Mouse (Mus musculus) v-Abl transformed pro-B cells (cell line): ENCODE measurements at regions not wholly inside any gene's neighbourhood (a gene's known extent, or its start where the extent isn't known, plus 50 kb on each side); places are given as distances from the start of the nearest gene placed in this dataset.

ENCODE experiments used
- in situ Hi-C, 2 experiments: fragments of 400-800 bp; cut with MboI; formaldehyde crosslinking; loops; one replicate each; pipeline ENCODE4 v1.15.1; 2025; ENCODE audit not compliant: unreplicated experiment in 2 of 2

DNA sequence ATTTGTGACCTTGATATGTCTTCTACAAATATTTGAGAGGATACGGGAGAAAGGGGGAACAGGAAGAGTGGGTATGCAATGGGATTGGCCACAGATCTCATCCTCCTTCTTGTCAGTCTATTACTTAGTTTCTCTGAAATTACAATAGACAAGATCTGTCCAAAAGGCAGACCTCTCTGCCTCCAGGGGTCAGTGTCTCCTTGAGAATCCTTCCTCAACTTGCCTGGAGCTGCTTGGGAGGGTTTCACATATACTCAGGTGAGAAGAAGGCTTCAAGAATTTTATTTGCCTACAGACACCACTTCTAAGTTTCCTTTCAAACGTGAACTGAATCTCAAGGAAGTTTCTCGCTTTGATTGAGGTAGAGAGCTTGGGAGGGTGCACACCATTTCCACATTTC lies 575.0 kb upstream of the Fam241a start:
- in situ Hi-C loops, result loop anchor here in 1 of 2 experiments (10.0 kb wide), 1 partner anchor 734 kb away; no protein-coding TSS in a partner anchor

DNA sequence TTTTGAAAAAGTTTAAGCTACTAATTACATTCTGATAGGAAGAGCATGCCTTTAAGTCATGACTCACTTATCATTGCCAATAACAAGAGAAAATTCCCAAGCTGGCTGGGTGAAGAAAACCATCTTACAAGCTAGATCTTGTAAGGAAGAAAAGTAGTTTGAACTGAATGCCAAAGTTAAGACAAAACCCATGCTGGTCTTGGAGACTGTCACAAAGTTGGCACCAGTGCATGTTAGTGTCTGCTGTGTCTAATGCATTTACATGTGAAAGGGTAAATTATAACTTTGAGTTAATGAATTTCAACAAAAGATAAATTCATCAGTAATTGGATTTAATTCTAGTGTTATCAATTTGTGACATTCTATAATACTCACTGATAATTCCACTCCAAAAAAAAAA lies 533.6 kb upstream of the Fam241a start:
- in situ Hi-C loops, result no loop called here

DNA sequence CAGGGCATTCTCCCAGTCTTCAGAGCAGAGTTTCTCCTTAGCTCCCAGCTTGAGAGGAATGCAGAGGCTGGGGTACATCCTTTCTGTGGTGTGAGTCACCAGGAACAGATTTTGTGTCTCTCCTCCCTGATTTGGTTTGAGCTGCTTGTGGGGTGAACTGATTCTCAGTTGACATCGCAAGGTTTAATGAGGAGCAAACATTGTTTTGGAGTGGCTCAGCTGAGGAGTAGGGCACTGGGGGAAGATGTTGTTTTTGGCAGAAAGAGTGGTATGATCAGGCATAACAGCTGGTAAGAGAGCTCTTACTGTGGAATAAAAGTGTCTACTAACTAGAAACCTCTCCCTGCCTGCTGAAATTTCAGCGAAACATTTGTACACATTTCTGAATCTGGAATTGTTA lies 519.4 kb upstream of the Fam241a start:
- in situ Hi-C loops, result loop anchor here in 1 of 2 experiments (10.0 kb wide), 1 partner anchor 191 kb away; no protein-coding TSS in a partner anchor

DNA sequence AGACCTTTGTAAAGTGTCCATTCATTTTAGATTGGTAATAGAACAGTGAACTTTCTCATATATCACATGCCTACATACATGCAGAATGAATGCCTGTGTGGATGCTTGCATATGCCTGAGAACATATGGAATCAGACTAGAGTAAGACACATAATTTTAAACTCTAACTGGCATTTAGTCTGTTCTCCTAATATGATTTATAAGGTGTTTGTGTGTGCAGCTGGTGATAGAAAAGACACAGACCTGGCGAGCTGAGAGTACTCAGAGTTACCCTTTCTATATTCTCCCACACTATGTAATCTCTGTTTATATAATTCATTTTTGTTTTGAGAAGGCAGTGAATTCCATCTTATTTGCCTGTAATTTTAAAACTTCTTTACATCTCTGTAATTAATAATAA lies 517.4 kb upstream of the Fam241a start:
- in situ Hi-C loops, result loop anchor here in 1 of 2 experiments (10.0 kb wide), 1 partner anchor 189 kb away; no protein-coding TSS in a partner anchor

DNA sequence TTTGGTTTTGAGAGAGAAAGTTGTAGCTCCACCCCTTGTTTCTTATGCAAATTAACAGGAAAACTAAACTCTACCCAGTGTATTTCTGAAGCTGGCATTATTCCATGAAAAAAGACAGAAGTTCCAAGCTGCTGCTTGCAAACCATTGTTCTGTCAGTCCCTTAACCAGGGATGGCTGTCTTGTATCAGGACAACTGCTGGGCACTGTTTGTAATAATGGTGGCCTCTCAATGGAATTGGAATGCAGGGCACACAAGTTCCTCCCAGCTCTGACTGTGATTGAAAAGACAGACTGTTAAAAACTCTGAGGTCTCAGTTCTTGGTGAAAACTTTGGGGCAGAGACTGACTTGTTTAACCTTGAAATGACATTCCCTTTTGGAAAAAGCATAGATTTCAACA lies 516.0 kb upstream of the Fam241a start:
- in situ Hi-C loops, result loop anchor here in 1 of 2 experiments (10.0 kb wide), 1 partner anchor 187 kb away; no protein-coding TSS in a partner anchor

DNA sequence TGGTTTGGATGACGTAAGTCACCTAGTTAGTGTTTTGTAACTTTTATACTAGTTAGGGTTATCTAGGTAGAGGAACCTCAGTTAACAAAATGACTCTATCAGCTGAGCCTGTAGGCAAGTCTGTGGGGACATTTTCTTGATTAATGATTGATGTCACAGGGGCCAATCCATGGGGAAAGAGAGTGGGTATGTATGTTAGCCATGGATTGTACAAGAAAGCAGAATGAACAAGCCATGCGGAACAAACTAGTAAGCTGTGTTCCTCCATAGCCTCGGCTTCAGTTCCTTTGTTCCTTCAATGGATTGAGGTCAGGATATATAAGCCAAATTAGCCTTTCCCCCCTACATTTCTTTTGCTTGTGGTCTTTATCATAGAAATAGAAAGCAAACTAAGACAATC lies 498.7 kb upstream of the Fam241a start:
- in situ Hi-C loops, result no loop called here

DNA sequence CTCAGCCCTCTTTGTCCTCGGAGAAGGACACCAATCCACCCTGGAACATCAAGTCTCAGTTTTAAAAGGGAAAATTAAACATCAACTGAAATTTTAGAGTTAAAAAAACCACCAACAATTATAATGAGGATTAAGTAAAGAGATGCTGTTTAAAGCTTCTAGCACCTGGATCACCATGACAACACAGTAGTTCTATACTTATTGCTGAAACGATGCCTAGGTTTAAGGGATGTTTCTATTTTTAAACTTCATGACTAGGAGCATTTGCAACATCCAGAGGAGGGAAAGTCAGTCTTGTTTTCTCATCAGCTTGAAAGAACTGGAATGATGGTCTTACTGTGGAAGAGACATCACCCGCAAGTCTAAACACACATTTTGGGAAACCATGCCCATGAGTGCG lies 484.5 kb upstream of the Fam241a start:
- in situ Hi-C loops, result no loop called here

DNA sequence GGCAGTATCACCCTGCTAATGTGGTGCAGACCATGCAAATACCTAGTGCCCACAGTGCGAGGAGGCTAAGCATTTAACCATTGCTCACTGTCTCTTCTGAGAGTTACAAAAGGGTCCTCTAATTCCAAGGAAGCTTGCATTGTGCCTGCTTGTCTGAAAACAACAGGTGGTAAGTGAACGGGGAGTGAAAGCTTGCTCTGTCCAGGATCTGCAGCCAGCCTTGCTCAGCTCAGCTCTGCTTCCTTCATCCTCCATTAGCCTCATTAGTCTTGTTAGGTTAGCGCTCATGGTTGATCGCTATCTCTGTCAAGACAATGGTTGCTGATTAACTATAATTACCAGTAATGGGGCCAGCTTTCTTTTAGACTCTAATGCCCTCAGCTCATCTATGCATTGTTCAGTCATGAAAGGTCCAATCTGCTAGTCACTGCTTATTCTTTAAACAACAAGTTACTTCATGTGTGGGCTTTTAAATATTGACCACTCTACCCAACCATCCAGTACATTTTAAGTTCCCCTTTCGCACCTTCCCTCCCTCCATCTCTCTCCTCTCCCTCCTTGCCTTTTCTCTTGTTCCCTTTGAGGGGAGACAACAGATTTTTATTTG lies 473.5 kb upstream of the Fam241a start:
- in situ Hi-C loops, result no loop called here

DNA sequence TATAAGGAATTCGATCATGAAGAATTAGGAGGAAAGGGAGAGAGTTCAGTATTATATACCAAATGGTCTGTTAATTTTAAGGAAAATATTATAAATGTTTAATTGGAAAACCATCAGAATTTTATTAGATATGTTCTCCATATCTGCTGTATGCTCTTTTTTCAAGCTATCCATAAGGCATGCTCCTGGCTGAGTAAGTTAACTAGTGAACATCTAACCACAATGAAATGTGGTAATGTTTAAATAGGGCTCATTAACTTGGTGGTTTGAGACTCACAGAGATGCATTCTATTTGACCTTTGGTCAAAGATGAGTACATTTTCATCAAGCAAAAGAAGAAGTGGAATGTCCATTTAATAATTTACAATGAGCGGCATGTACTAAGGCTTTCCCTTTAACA lies 466.2 kb upstream of the Fam241a start:
- in situ Hi-C loops, result no loop called here

DNA sequence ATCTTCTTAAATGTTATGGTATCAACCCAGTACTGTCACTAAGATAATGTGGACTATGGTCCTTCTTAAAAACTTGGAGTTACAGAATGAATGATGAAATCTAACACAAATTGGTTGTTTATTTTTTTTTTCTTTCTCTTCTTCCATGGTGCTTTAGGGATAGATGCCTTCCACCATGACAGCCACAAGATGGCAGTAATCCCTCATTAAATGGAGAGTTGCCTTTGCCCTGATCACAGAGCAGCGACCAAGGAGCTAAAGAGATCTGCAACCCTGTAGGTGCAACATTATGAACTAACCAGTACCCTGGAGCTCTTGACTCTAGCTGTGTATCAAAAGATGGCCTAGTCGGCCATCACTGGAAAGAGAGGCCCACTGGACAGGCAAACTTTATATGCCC lies 453.0 kb upstream of the Fam241a start:
- in situ Hi-C loops, result loop anchor here (5.0 to 25.0 kb wide), 6 partner anchors 612 to 1726 kb away; partner anchors contain the start of gene Pitx2 (in 1 of the 2)

DNA sequence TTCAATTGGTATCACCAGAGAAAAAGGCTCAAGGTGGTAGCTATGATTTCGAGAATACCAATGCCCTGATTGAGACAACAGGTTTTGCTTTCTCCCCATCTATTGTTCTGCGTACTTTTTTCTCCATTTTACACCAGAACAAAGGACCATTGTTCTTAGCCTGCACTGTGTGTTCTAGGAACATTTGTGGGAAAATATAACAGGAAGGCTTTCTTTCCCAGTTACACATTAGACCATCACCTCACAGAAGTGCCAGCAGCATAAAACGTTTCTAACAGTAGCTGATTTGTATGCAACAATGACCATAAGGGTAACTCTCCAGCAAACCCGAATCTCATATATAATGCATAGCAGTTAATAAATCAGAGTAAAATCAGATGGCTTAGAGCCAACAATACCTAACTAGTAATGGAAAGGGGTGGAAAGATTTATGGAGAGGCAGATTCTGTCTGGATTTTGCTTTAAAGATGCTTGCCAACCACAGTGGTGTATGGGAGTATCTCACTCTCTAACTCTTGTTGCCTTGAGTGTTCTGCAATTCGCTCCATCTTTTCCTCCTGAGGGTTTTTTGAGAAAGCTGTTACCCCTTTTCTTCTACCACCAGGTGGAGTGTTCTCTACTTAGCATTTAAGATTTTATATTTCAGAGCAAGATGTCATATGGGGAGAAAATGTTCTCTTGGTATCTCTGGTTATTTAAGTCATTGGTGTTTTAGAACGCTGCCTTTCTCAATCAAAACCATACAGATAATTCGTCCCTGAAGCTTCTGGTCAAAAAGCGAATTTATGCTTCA lies 451.9 kb upstream of the Fam241a start:
- in situ Hi-C loops, result loop anchor here (5.0 to 25.0 kb wide), 6 partner anchors 611 to 1727 kb away; partner anchors contain the start of gene Pitx2 (in 1 of the 2)

DNA sequence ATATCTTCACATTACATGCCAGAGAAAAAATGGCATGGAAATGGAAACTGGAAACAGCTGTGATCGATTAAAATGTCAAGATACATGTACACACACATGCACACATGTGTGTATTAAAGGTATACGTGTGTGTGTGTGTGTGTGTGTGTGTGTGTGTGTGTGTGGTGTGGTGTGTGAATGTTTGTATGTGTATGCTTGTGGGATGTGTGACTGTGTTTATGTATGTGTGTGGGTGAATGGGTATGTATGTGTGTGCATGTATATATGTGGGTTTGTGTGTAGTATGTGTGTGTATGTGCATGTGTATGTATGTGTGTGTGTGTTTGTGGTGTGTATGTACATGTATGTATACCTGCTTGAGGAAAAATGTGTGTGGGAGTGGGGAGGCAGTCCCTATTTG lies 441.4 kb upstream of the Fam241a start:
- in situ Hi-C loops, result loop anchor here in 1 of 2 experiments (10.0 to 25.0 kb wide), 2 partner anchors 600 to 713 kb away; no protein-coding TSS in a partner anchor

DNA sequence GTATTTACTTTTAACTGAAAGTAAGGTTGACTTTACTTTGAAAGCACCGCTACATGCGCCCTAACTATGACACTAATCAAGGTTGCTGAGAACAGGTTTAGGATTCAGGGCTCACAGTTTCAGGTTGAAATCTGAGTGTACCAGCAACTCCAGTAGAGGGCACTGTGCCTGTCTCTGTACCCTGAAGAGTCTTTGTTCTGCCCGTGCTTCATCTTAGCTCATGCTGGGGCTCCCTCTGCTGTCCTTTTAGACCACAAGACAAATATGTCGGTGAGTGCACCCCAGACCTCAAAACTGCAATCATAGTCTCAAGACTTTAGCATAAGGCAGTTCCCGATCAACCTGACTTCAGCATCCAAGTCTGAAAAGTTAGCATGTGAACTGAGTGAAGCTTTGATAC lies 440.9 kb upstream of the Fam241a start:
- in situ Hi-C loops, result loop anchor here in 1 of 2 experiments (10.0 to 25.0 kb wide), 2 partner anchors 600 to 712 kb away; no protein-coding TSS in a partner anchor

DNA sequence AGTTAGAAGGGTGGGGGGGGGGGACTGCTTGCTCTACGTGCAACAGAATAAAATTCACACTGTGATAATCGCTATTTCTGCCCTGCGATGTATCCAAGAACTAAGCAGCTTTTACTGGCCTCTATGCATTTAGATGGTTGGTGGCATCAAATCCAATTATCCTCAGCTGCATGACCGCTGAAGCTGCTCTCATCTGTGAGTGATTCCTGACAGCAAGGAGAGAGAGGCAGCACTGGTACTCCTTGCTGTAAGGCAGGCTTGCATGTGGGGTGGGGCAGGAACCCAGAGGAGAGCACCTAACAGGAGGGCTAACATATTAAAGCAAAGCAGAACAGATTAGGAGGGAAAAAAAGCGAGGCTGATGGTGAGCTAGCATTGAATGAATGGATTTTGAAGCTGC lies 431.6 kb upstream of the Fam241a start:
- in situ Hi-C loops, result loop anchor here in 1 of 2 experiments (25.0 kb wide), 1 partner anchor 590 kb away; no protein-coding TSS in a partner anchor

DNA sequence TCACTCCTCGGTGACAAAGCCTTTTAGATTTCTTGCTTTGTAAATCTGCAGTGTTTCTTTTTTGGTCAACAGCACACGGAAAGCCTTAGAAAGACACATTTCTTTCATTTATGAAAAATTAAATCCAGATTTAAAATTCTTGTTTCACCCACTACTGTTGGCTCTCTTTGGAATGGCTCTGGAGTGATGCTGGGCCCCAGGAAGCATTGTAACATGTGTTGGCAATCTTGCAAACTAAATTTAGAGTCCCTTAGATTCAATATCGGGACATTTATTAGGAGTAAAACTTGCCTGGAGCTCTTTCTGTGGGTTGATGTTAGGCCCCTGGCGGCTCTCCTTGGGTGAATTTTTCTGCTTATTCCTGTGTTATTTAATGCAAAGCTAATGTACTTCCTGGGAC lies 405.2 kb upstream of the Fam241a start:
- in situ Hi-C loops, result no loop called here

DNA sequence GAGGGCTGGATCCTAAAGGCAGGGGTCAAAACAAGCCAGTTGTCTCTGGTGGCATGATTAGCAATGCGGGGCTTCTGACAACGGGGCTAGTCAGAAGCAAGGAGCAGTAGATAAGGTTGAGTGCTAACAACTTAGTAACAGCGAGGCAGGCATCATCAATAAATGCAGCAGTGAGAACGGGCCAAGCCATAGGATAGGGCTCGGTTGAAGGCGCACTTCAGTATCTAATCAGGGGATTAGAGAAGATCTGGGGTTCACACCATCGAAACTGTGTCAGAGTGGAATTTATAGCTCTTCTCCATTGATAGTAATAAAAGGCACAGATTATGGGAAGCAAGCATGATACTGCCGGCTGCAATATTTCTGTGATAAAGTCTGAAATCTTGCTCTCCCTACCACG lies 402.0 kb upstream of the Fam241a start:
- in situ Hi-C loops, result no loop called here

DNA sequence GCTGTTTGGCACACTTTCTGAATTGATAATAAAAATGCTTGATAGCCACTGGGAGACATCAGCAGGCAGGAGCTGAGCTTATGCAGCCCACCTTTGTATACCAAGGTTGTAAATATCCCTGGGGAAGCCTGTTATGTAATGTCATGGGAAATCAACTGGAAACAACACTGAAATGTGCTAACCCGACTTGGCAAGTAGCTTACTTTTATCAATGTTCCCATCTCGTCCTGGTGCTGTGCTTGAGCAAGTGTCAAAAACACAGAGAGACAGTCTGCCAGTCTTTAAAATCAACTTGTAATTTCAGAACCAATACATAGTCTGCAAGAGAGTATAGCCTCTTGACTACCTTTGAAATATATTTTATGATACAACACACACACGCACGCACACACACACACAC lies 391.7 kb upstream of the Fam241a start:
- in situ Hi-C loops, result no loop called here

DNA sequence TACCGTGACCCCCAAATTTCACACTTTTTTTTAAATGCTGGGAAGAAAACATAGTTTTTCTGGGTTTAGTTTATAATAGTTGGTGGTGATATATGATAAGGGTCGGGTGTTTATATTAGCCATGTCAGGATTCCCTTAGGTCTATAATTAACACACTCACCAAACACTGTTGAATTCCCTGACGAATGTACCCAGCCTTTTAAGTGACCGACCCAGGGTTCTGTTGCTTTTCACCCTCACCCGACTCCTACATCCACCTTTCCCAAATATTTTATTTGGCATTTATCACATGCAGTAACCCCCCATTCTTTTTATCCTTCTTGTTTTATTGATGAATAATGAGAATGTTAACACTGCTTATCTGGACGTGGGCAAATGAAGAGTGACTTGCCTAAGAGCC lies 389.1 kb upstream of the Fam241a start:
- in situ Hi-C loops, result no loop called here

DNA sequence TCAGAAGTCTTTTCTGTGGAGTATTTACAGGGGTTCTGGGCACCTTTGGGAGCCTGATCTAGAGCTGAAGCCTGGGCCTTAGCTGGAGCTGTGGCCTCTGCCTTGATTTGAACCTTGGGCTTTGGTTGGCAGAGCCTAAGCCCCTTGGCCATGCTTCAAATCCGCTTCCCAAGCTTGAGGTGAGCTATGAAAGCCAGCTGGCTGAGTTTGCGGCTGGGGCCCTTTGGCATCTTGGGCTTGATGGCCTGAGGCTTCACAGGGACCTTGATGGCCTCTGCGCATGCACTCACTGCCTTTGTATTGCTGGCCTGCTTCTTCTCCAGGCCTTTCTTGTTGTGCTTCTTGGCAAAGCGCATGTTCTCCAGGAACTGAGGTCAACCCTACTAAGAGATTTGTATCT lies 384.5 kb upstream of the Fam241a start:
- in situ Hi-C loops, result no loop called here

DNA sequence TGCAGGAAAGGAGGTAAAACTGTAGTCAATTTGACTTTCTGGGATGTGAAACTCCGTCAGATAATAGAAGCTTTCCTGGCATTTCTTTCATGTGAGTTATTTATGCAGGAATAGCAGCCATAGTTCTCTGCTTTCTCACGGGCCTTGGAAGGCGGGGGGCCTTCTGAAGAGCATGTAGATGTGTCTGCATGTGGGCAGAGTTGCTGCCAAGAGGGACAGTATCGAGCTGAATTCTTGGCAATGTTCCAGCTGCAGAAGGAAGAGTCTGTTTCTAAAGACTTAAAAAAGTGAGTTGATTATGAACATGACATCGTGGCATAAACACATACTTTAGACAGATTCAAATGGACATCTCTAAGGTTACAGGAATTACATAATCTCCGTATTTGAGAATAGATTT lies 374.5 kb upstream of the Fam241a start:
- in situ Hi-C loops, result no loop called here

DNA sequence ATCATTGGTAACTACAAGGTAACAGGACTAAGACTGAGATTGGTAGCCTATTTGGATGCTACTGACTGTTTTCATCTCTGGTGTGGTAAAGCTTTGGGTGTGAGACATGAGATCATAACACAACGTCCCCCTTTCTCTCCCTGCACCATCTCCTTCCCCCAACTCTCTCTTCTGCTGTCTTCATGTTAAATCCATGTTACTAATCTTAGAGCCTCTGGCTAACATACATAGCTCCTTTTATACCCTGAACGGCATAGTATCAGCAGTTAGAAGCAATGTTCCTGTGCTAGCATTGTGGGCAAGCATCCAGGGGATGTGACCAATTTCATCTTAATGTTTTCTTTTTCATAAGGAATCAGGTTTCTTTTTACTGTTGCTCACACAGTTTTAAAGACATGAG lies 365.1 kb upstream of the Fam241a start:
- in situ Hi-C loops, result no loop called here

DNA sequence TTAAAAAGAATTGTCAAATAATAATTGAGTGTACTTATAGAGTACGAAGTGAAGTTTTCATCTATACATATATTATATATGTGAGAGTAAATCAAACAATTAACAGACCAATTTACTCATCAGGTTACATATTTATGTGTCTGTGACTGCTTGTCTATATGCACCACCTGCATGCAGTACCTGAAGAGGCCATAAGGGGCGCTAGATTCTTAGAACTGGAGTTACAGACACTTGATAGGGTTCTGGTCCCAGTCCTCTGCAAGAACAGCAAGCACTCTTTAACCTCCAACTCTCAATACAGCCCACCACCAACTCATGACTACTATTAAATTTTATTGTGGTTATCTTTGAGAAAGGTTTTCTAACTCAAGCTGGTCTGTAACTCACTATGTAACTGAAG lies 351.7 kb upstream of the Fam241a start:
- in situ Hi-C loops, result no loop called here
